Mouse (Mus musculus): ENCODE data around the gene AI593442. TPM values are rescaled to one million over a fixed set of nuclear protein-coding genes. Genes with fewer than 3 reads are reported as not detected.

AI593442 gene
- total RNA-seq, 1 experiment = 0.54 TPM

GRCm38 (mm10) chr9:52644156-52644555 lies 35.4 kb downstream of the AI593442 start:
- Histone ChIP-seq H3K9ac (ENCODE audit: insufficient read depth, low read depth, low read length, poor library complexity, severe bottlenecking) (no peak overlapping the region), H3K9me3 (ENCODE audit: control insufficient read depth, insufficient read depth, low read depth, low read length) (no peaks in the 10 kb centered on the region), H3K4me1 (ENCODE audit: control insufficient read depth in 2 of 2, insufficient read depth in 2 of 2, low read length in 2 of 2, poor library complexity in 1 of 2) (no peaks in the 10 kb centered on the region), H3K36me3 (ENCODE audit: control insufficient read depth, insufficient read depth, low read length, poor library complexity, severe bottlenecking) (no peaks in the 10 kb centered on the region), H3K27ac (ENCODE audit: insufficient read depth, low read depth, low read length, poor library complexity, severe bottlenecking) (no peak overlapping the region), H3K4me3 (ENCODE audit: insufficient read depth in 1 of 2, low read depth in 1 of 2, low read length in 2 of 2, poor library complexity in 1 of 2, severe bottlenecking in 1 of 2) (no peak overlapping the region)
- TF ChIP-seq MAFK (IDR thresholded peaks at IDR 0.05; ENCODE audit: insufficient read depth, low read depth, low read length) (no peak), HCFC1 (IDR thresholded peaks at IDR 0.05; ENCODE audit: borderline replicate concordance, insufficient read depth, low read length) (no peak), ZC3H11A (IDR thresholded peaks at IDR 0.05; ENCODE audit: borderline replicate concordance, low read depth, low read length) (no peak), CHD2 (IDR thresholded peaks at IDR 0.05; ENCODE audit: low read depth, low read length) (no peak), ZNF384 (IDR thresholded peaks at IDR 0.05; ENCODE audit: low read depth, low read length) (no peak)
- in situ Hi-C loops (cut with MboI; ENCODE audit: low sequenced_read_pairs in 2 of 2, unreplicated experiment in 2 of 2) = no loop called here
- no peak for DNase-seq (ENCODE audit: low read depth, low spot score)

- TF ChIP-seq CHD2 (IDR thresholded peaks at IDR 0.05; ENCODE audit: low read depth, low read length) (no peak), HCFC1 (IDR thresholded peaks at IDR 0.05; ENCODE audit: borderline replicate concordance, insufficient read depth, low read length) (no peak), ZNF384 (IDR thresholded peaks at IDR 0.05; ENCODE audit: low read depth, low read length) (no peak), MAFK (IDR thresholded peaks at IDR 0.05; ENCODE audit: insufficient read depth, low read depth, low read length) (no peak), ZC3H11A (IDR thresholded peaks at IDR 0.05; ENCODE audit: borderline replicate concordance, low read depth, low read length) (no peak)
- in situ Hi-C loops (cut with MboI; ENCODE audit: low sequenced_read_pairs in 2 of 2, unreplicated experiment in 2 of 2) = no loop called here
- H3K9me3 ChIP-seq (ENCODE audit: control insufficient read depth, insufficient read depth, low read depth, low read length) = no peaks in the 10 kb centered on the region
- H3K4me1 ChIP-seq (ENCODE audit: control insufficient read depth in 2 of 2, insufficient read depth in 2 of 2, low read length in 2 of 2, poor library complexity in 1 of 2) = no peaks in the 10 kb centered on the region
- no peak overlapping the region for H3K9ac ChIP-seq (ENCODE audit: insufficient read depth, low read depth, low read length, poor library complexity, severe bottlenecking)
- no peak overlapping the region for H3K27ac ChIP-seq (ENCODE audit: insufficient read depth, low read depth, low read length, poor library complexity, severe bottlenecking)
- no peaks in the 10 kb centered on the region for H3K36me3 ChIP-seq (ENCODE audit: control insufficient read depth, insufficient read depth, low read length, poor library complexity, severe bottlenecking)
- H3K4me3 ChIP-seq (ENCODE audit: insufficient read depth in 1 of 2, low read depth in 1 of 2, low read length in 2 of 2, poor library complexity in 1 of 2, severe bottlenecking in 1 of 2) = no peak overlapping the region
- DNase-seq (ENCODE audit: low read depth, low spot score) = no peak
Measured at GRCm38 (mm10) chr9:52635991-52636390, 43.6 kb downstream of the AI593442 start.

DNA sequence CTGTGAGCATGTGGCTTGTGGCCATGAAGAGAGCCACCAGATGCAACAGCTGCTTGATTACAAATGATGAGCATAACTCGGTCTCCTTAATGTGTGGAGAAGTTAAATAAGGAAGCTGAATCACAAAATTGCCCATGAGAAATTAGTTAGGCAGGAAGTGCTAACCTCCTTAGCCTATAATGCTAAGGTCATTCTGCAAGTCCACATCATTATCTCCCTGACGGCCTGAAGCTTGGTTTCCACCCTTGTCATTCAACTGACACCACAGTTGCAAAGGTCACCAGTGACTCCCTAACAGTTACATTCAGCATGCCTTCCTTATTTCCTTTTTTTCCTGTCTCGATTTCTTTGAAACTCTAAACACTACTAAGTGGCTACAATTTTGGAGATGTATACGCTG lies 55.7 kb downstream of the AI593442 start:
- DNase-seq (ENCODE audit: low read depth, low spot score) = no peak
- in situ Hi-C loops (cut with MboI; ENCODE audit: low sequenced_read_pairs in 2 of 2, unreplicated experiment in 2 of 2) = no loop called here

More for the DNA sequence above, 55.7 kb downstream of the AI593442 start:
- Histone ChIP-seq H3K4me1 (ENCODE audit: control insufficient read depth in 2 of 2, insufficient read depth in 2 of 2, low read length in 2 of 2, poor library complexity in 1 of 2) (peaks cover 0 to 2% of the 10 kb centered on the region in 2 experiments; a peak in 1 of 4 replicates), H3K9ac (ENCODE audit: insufficient read depth, low read depth, low read length, poor library complexity, severe bottlenecking) (no peak overlapping the region), H3K27ac (ENCODE audit: insufficient read depth, low read depth, low read length, poor library complexity, severe bottlenecking) (no peak overlapping the region), H3K9me3 (ENCODE audit: control insufficient read depth, insufficient read depth, low read depth, low read length) (no peaks in the 10 kb centered on the region), H3K36me3 (ENCODE audit: control insufficient read depth, insufficient read depth, low read length, poor library complexity, severe bottlenecking) (no peaks in the 10 kb centered on the region), H3K4me3 (ENCODE audit: insufficient read depth in 1 of 2, low read depth in 1 of 2, low read length in 2 of 2, poor library complexity in 1 of 2, severe bottlenecking in 1 of 2) (no peak overlapping the region)
- TF ChIP-seq HCFC1 (IDR thresholded peaks at IDR 0.05; ENCODE audit: borderline replicate concordance, insufficient read depth, low read length) = no peak
- no peak for TF ChIP-seq ZC3H11A (IDR thresholded peaks at IDR 0.05; ENCODE audit: borderline replicate concordance, low read depth, low read length)
- TF ChIP-seq ZNF384 (IDR thresholded peaks at IDR 0.05; ENCODE audit: low read depth, low read length) = no peak
- no peak for TF ChIP-seq CHD2 (IDR thresholded peaks at IDR 0.05; ENCODE audit: low read depth, low read length)
- no peak for TF ChIP-seq MAFK (IDR thresholded peaks at IDR 0.05; ENCODE audit: insufficient read depth, low read depth, low read length)

All from ES-E14 (cell line).